Mouse (Mus musculus) ES-Bruce4 (cell line): Measurements from ENCODE around the gene Cryba1.

Experiments used
- CTCF ChIP-seq: IDR thresholded peaks from one replicate; pipeline ENCODE4 v1.8.1; 2011; ENCODE audit warnings: low read depth, low read length
- EP300 ChIP-seq: IDR thresholded peaks from 2 replicates; pipeline ENCODE4 v1.6.1; 2011; ENCODE audit warnings: low read depth, low read length; ENCODE audit not compliant: insufficient read depth
- POLR2A ChIP-seq: IDR thresholded peaks from one replicate; pipeline ENCODE4 v1.8.1; 2011; ENCODE audit warnings: low read length; ENCODE audit not compliant: insufficient read depth

DNA sequence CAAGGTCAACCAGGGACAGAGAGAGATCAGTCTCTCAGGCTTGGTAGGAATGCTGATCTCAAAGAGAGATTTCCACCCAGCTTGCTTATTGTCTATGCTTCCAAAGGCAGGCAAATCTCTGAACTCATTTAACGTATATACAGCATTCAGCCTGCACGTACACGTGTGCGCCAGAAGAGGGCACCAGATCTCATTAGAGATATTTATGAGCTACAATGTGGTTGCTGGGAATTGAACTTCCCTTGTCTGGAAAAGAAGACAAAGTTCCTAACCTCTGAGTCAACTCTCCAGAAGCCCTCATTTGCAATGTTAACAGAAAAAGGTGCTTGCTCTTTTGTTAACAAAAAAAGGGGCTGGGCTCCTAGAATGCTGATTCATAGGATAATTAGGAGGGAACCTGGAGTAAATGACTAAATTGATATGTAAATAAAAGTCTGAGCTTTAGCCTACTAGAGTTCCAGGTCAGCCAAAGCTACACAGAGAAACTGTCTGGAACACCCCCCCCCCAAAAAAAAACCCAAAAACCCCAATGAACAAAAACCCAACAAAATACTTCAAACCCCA, 51.6 kb downstream of the Cryba1 start:
- no peak for TF ChIP-seq POLR2A
- TF ChIP-seq CTCF = no peak
- TF ChIP-seq EP300 = 0 out of 2 replicates have a peak, but pooled peaks have one; percentile 24
